Mouse (Mus musculus): ENCODE measurements around the gene Atp6v0e2. TPM values are rescaled to one million over a fixed set of nuclear protein-coding genes. Genes with fewer than 3 reads are reported as not detected.
A peak's percentile ranks its signal among the peaks of the same experiment; 100 is the strongest.

Gene Atp6v0e2
- polyA plus RNA-seq, 1 experiment from 2014 or later: 20.3 TPM

- peak overlapping the region; percentile 15; the same call in 1 of the 2 replicates for H3K27ac ChIP-seq (ENCODE audit: low read depth, low read length)
- no peak overlapping the region for H3K4me3 ChIP-seq (ENCODE audit: low read length)
- no peaks in the 10 kb centered on the region for H3K9me3 ChIP-seq (ENCODE audit: control insufficient read depth, low read length)
- ATAC-seq (ENCODE audit: low FRiP score, low TSS enrichment): no peak; the same call in 1 of the 2 replicates
- 87% methylated on average over 4 of the region's 4 CpGs for WGBS
- H3K27me3 ChIP-seq (ENCODE audit: control insufficient read depth, insufficient read depth, low read length): no peaks in the 10 kb centered on the region
- peaks cover 18% of the 10 kb centered on the region; the same call in 1 of the 2 replicates for H3K4me1 ChIP-seq (ENCODE audit: control insufficient read depth, insufficient read depth, low read length)
- no peak overlapping the region for H3K4me2 ChIP-seq (replicated peaks; ENCODE audit: low read depth, low read length)
- no peak overlapping the region for H3K9ac ChIP-seq (ENCODE audit: low read depth, low read length)
- H3K36me3 ChIP-seq (ENCODE audit: control insufficient read depth, insufficient read depth, low read length): no peaks in the 10 kb centered on the region
Measured at GRCm38 (mm10) chr6:48565693-48566310, 28.4 kb downstream of the Atp6v0e2 start.

DNA sequence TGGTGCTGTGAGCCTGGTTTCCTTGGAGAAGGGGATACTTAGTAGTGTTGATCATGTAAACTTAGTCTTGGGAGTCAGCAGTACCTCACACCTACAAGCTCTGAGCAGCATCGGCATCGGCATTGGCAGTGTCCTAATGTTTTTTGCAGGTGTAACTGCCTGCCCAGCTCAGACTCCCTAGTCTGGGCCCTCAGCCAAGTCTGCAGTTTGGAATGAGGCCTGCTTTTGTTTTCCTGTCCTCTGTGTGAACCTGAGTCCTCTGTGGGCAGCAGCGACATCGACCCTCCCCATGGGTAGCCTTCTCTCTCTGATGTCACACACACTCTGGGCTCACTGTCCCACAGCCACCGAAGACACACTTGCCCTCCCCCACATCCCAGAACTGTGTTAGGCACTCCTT lies 28.9 kb downstream of the Atp6v0e2 start:
- Histone ChIP-seq H3K4me3 (ENCODE audit: low read length) (no peak overlapping the region), H3K4me2 (replicated peaks; ENCODE audit: low read depth, low read length) (no peak overlapping the region), H3K4me1 (ENCODE audit: control insufficient read depth, insufficient read depth, low read length) (peaks cover 19% of the 10 kb centered on the region; the same call in 1 of the 2 replicates), H3K9me3 (ENCODE audit: control insufficient read depth, low read length) (no peaks in the 10 kb centered on the region), H3K27me3 (ENCODE audit: control insufficient read depth, insufficient read depth, low read length) (no peaks in the 10 kb centered on the region), H3K36me3 (ENCODE audit: control insufficient read depth, insufficient read depth, low read length) (no peaks in the 10 kb centered on the region), H3K9ac (ENCODE audit: low read depth, low read length) (no peak overlapping the region), H3K27ac (ENCODE audit: low read depth, low read length) (peak overlapping the region; percentile 15; the same call in 1 of the 2 replicates)
- ATAC-seq (ENCODE audit: low FRiP score, low TSS enrichment): peak; percentile 65; the same call in 1 of the 2 replicates
- WGBS: 28% methylated on average over 5 of the region's 5 CpGs

DNA sequence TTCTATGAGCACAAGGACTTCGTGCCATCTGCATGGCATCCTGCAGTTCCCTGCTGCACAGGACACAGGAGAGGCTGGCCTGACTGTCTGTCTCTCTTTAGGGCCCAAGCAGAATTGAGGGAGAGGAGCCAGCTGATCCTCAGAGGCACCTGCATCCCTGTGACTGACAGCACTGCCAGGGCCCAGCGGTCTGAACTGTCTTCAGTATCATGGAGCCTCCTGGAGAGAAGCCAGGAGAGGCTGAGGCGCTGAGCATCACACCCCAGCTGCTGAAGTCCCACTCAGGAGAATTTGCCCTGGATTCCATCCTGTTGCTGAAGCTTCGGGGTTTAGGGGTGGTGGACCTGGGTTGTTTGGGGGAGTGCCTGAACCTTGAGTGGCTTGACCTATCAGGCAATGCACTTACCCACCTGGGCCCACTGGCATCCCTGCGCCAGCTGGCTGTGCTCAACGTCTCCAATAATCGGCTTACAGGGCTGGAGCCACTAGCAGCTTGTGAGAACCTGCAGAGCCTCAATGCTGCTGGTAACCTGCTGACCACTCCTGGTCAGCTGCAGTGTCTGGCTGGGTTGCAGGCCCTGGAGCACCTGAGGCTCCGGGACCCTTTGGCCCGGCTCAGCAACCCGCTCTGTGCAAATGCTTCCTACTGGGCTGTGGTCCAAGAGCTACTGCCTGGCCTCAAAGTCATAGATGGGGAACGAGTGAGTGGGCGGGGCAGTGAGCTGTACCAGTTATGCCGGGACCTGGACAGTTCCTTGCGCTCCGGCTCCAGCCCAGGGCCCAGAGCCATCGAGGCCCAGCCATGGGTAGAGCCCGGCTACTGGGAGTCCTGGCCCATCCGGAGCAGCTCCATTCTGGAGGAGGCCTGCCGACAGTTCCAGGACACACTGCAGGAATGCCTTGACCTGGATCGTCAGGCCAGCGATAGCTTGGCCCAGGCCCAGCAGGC lies 30.9 kb downstream of the Atp6v0e2 start:
- Histone ChIP-seq H3K9me3 (ENCODE audit: control insufficient read depth, low read length) (no peaks in the 10 kb centered on the region), H3K27ac (ENCODE audit: low read depth, low read length) (peak overlapping the region; percentile 51; the same call in 1 of the 2 replicates), H3K27me3 (ENCODE audit: control insufficient read depth, insufficient read depth, low read length) (no peaks in the 10 kb centered on the region), H3K4me3 (ENCODE audit: low read length) (no peak overlapping the region), H3K9ac (ENCODE audit: low read depth, low read length) (no peak overlapping the region), H3K4me1 (ENCODE audit: control insufficient read depth, insufficient read depth, low read length) (peaks cover 29% of the 10 kb centered on the region; the same call in 1 of the 2 replicates), H3K36me3 (ENCODE audit: control insufficient read depth, insufficient read depth, low read length) (no peaks in the 10 kb centered on the region), H3K4me2 (replicated peaks; ENCODE audit: low read depth, low read length) (no peak overlapping the region)
- ATAC-seq (ENCODE audit: low FRiP score, low TSS enrichment): peak; percentile 47; the same call in 1 of the 2 replicates
- 75% methylated on average over 21 of the region's 21 CpGs for WGBS

DNA sequence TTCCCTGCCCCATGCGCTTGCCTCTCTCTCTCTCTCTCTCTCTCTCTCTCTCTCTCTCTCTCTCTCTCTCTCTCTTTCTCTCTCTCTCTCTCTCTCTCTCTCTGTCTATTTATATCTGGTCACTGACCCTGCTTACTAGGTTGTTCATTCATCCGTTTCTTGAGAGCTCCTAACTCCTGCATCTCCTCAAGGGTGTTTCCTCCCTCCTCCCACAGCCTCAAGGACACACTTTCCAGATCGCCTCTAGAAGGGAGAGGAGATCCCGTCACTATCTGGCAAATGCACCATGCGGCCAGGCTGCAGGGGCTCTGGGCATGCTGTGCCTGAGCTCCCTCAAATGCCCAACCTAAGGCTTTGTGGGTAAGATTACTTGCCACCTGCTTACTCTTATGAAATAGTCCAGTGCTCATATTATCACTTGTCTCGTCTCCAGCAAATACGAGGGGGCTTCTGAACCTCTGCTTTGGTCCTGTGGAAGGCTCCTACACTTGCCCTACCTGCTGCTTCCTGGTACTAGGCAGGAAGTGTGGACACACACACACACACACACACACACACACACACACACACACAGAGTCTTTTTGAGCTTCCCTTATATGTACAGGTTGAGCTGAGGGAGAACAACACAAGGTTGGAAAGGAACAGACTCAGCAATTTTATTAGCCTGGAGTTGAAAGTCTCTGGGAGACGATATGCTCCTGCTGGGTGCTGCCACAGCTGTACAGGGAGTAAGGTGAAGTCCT lies 31.8 kb downstream of the Atp6v0e2 start:
- H3K9ac ChIP-seq (ENCODE audit: low read depth, low read length): no peak overlapping the region
- H3K4me2 ChIP-seq (replicated peaks; ENCODE audit: low read depth, low read length): no peak overlapping the region
- ATAC-seq (ENCODE audit: low FRiP score, low TSS enrichment): no peak
- H3K4me3 ChIP-seq (ENCODE audit: low read length): no peak overlapping the region
- H3K27ac ChIP-seq (ENCODE audit: low read depth, low read length): peak overlapping the region; percentile 51; the same call in 1 of the 2 replicates
- WGBS: 68% methylated on average over 8 of the region's 8 CpGs
- H3K4me1 ChIP-seq (ENCODE audit: control insufficient read depth, insufficient read depth, low read length): peaks cover 30% of the 10 kb centered on the region; the same call in 1 of the 2 replicates
- no peaks in the 10 kb centered on the region for H3K9me3 ChIP-seq (ENCODE audit: control insufficient read depth, low read length)
- H3K36me3 ChIP-seq (ENCODE audit: control insufficient read depth, insufficient read depth, low read length): no peaks in the 10 kb centered on the region
- no peaks in the 10 kb centered on the region for H3K27me3 ChIP-seq (ENCODE audit: control insufficient read depth, insufficient read depth, low read length)

DNA sequence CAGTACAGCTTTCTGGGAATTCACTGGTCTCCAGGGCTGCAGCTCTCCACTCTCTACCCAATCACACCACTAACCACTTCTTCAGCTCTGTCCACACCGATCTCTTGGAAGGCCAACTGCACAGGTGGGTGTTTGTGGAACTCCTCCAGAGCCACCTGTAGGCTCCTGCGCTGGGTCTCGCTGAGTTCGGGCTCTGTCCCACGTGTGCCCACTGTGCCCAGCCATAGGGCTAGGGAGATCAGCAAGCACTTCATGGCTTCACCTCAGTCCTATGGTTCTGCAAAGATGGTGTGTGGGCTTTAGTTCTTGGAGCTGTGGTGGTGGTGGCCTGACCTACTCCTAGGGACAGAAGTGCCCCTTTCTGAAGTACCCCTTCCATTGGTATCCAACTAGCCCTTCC lies 34.6 kb downstream of the Atp6v0e2 start:
- Histone ChIP-seq H3K27ac (ENCODE audit: low read depth, low read length) (peak overlapping the region; percentile 73; the same call in 1 of the 2 replicates), H3K4me1 (ENCODE audit: control insufficient read depth, insufficient read depth, low read length) (peaks cover 24% of the 10 kb centered on the region; the same call in 1 of the 2 replicates), H3K9ac (ENCODE audit: low read depth, low read length) (peak overlapping the region; percentile 28; the same call in 1 of the 2 replicates), H3K27me3 (ENCODE audit: control insufficient read depth, insufficient read depth, low read length) (no peaks in the 10 kb centered on the region), H3K4me3 (ENCODE audit: low read length) (peak overlapping the region; percentile 11; the same call in 1 of the 2 replicates), H3K9me3 (ENCODE audit: control insufficient read depth, low read length) (no peaks in the 10 kb centered on the region), H3K36me3 (ENCODE audit: control insufficient read depth, insufficient read depth, low read length) (no peaks in the 10 kb centered on the region), H3K4me2 (replicated peaks; ENCODE audit: low read depth, low read length) (peak overlapping the region; percentile 35)
- no peak for ATAC-seq (ENCODE audit: low FRiP score, low TSS enrichment)
- 92% methylated on average over 5 of the region's 5 CpGs for WGBS

DNA sequence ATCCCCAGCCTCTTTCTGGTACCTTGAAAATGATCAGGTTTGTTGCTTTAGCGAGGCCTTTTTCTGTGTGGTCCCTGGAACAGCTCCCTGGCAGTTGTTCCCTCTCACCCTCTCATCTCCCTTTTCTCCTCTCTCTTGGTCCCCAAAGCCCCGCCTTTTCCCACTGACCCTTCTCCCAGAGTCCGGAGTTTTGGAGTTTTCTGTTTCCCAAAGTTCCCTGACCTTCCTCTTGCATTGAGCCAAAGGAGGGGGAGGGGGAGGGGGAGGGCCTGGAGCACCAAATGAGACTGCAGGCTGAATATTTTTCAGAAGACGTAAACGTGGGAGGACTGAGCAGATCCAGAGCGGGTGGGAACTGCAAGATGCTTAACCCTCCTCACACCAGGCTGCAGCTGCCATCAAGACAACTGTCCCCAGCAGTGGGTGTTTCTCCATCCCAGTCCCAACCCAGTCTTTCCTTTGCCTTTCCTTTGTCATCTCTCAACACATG lies 35.2 kb downstream of the Atp6v0e2 start, which contains the start of gene Rarres2:
Rarres2 (minus strand) TSS at position 218 of the 490 bp plus-strand sequence.
- Histone ChIP-seq H3K9ac (ENCODE audit: low read depth, low read length) (peak within 1 kb of the TSS; percentile 28; the same call in 1 of the 2 replicates), H3K9me3 (ENCODE audit: control insufficient read depth, low read length) (no peaks in the 10 kb centered on the region), H3K36me3 (ENCODE audit: control insufficient read depth, insufficient read depth, low read length) (no peaks in the 10 kb centered on the region), H3K4me2 (replicated peaks; ENCODE audit: low read depth, low read length) (peak within 1 kb of the TSS; percentile 35), H3K27me3 (ENCODE audit: control insufficient read depth, insufficient read depth, low read length) (no peaks in the 10 kb centered on the region), H3K4me1 (ENCODE audit: control insufficient read depth, insufficient read depth, low read length) (peaks cover 26% of the 10 kb centered on the region; the same call in 1 of the 2 replicates), H3K27ac (ENCODE audit: low read depth, low read length) (peak within 1 kb of the TSS; percentile 73; the same call in 1 of the 2 replicates), H3K4me3 (ENCODE audit: low read length) (peak within 1 kb of the TSS; percentile 11; the same call in 1 of the 2 replicates)
- 13% methylated on average over 6 of the region's 6 CpGs for WGBS
- peak; percentile 69 for ATAC-seq (ENCODE audit: low FRiP score, low TSS enrichment)

GRCm38 (mm10) chr6:48573280-48573679 lies 35.9 kb downstream of the Atp6v0e2 start:
- no peak overlapping the region; the same call in 1 of the 2 replicates for H3K27ac ChIP-seq (ENCODE audit: low read depth, low read length)
- H3K9ac ChIP-seq (ENCODE audit: low read depth, low read length): no peak overlapping the region
- no peaks in the 10 kb centered on the region for H3K36me3 ChIP-seq (ENCODE audit: control insufficient read depth, insufficient read depth, low read length)
- 26% methylated on average over 10 of the region's 10 CpGs for WGBS
- H3K27me3 ChIP-seq (ENCODE audit: control insufficient read depth, insufficient read depth, low read length): no peaks in the 10 kb centered on the region
- no peak overlapping the region for H3K4me2 ChIP-seq (replicated peaks; ENCODE audit: low read depth, low read length)
- peak; percentile 15; the same call in 1 of the 2 replicates for ATAC-seq (ENCODE audit: low FRiP score, low TSS enrichment)
- peaks cover 30% of the 10 kb centered on the region for H3K4me1 ChIP-seq (ENCODE audit: control insufficient read depth, insufficient read depth, low read length)
- H3K4me3 ChIP-seq (ENCODE audit: low read length): no peak overlapping the region
- no peaks in the 10 kb centered on the region for H3K9me3 ChIP-seq (ENCODE audit: control insufficient read depth, low read length)

DNA sequence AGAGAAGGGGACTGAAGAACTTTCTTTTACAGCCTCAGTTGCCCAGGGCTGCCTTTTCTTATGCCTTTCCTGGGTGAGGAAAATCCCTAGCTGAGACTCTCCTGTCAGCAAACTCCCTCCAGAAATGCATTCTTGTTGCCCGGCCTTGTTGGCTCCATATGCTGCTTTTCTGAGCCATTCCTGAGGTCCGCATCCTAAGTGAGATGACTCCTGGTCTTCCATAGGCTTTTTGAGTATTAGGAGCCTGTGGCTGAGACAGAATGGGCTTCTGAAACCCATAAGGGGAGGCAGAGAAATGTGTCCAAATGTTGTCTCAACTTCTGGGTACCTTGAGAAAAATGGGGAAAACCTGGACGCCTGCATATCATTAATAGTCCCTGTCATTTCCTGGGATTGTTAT lies 36.6 kb downstream of the Atp6v0e2 start:
- H3K9me3 ChIP-seq (ENCODE audit: control insufficient read depth, low read length): no peaks in the 10 kb centered on the region
- H3K27me3 ChIP-seq (ENCODE audit: control insufficient read depth, insufficient read depth, low read length): no peaks in the 10 kb centered on the region
- WGBS: 71% methylated on average over 3 of the region's 3 CpGs
- no peaks in the 10 kb centered on the region for H3K36me3 ChIP-seq (ENCODE audit: control insufficient read depth, insufficient read depth, low read length)
- no peak overlapping the region for H3K4me3 ChIP-seq (ENCODE audit: low read length)
- H3K9ac ChIP-seq (ENCODE audit: low read depth, low read length): no peak overlapping the region
- no peak overlapping the region for H3K4me2 ChIP-seq (replicated peaks; ENCODE audit: low read depth, low read length)
- H3K27ac ChIP-seq (ENCODE audit: low read depth, low read length): no peak overlapping the region
- peaks cover 29% of the 10 kb centered on the region for H3K4me1 ChIP-seq (ENCODE audit: control insufficient read depth, insufficient read depth, low read length)
- ATAC-seq (ENCODE audit: low FRiP score, low TSS enrichment): no peak

Data from kidney, embryonic 14.5 days (tissue).